Mouse (Mus musculus) retina, postnatal 7 days (tissue): ENCODE data around the gene Pakap.

Experiments used
- DNase-seq: peaks from one replicate; pipeline ENCODE4 v3.0.0-alpha.2; 2012; ENCODE audit warnings: low read depth, low spot score

Pakap gene

GRCm38 (mm10) chr4:57914193-57915190, 346.5 kb downstream of the Pakap start:
- no peak for DNase-seq

- no peak for DNase-seq
Measured at GRCm38 (mm10) chr4:57915216-57915965, 347.4 kb downstream of the Pakap start.

GRCm38 (mm10) chr4:57916201-57916661, 348.3 kb downstream of the Pakap start, which contains the start of gene D630039A03Rik:
TSS of gene D630039A03Rik (minus strand) at chr4:57916297.
- no peak for DNase-seq

- DNase-seq: no peak
Measured at GRCm38 (mm10) chr4:57916711-57917110, 348.7 kb downstream of the Pakap start.

GRCm38 (mm10) chr4:57919494-57920423, 351.8 kb downstream of the Pakap start:
- DNase-seq: no peak

- no peak for DNase-seq
Measured at GRCm38 (mm10) chr4:57920522-57920921, 352.5 kb downstream of the Pakap start.

GRCm38 (mm10) chr4:57922171-57922570, 354.2 kb downstream of the Pakap start:
- DNase-seq: no peak

GRCm38 (mm10) chr4:57924556-57925071, 356.6 kb downstream of the Pakap start:
- no peak for DNase-seq

- DNase-seq: peak; percentile 9
Measured at GRCm38 (mm10) chr4:57927464-57928205, 359.7 kb downstream of the Pakap start.

- no peak for DNase-seq
Measured at GRCm38 (mm10) chr4:57930559-57931170, 362.7 kb downstream of the Pakap start.

- DNase-seq: no peak
Measured at GRCm38 (mm10) chr4:57934181-57934580, 366.2 kb downstream of the Pakap start.

- no peak for DNase-seq
Measured at GRCm38 (mm10) chr4:57937292-57937691, 369.3 kb downstream of the Pakap start.

GRCm38 (mm10) chr4:57940631-57941030, 372.7 kb downstream of the Pakap start:
- no peak for DNase-seq

- DNase-seq: no peak
Measured at GRCm38 (mm10) chr4:57942892-57943291, 374.9 kb downstream of the Pakap start.
